Mouse (Mus musculus): ENCODE results near the gene Wdfy2. TPM values are rescaled to one million over a fixed set of nuclear protein-coding genes. Genes with fewer than 3 reads are reported as not detected.

Wdfy2 gene
- 3.1 and 3.3 TPM in 2 replicates for polyA plus RNA-seq (2012; rRNA removed)

DNA sequence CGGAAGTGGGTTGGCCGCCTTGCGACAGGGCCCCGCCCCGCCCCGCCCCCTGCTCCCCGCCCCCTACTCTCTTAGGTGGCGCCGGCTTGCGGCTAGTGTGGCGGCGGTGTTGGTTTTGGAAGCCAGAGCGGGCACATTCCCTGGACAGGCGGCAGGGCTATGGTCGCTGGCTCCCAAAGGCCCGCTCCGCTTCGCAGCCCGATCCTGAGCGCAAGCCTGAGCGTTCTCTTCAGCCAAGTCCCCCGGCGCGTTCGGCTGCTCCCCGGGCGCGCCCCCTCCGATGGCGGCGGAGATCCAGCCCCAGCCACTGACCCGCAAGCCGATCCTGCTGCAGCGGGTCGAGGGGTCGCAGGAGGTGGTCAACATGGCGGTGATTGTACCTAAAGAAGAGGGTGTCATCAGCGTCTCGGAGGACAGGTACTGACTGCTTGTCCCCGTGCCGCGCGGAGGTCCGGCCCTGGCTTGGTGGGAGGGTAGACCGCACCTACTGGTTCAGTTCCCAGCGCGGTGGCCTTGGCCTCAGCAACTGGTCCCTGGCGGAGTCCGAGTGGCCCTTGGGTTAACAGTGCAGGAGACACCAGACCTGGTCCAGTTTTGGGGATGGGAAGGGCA, at the start of gene Wdfy2:
Gene Wdfy2 (plus strand): TSS at position 38 of the 612 bp plus-strand sequence.

GRCm38 (mm10) chr14:62984410-62984809, 146.9 kb downstream of the Wdfy2 start, which contains the start of gene Defb48:
Defb48 (minus strand) TSS chr14:62984510.

DNA sequence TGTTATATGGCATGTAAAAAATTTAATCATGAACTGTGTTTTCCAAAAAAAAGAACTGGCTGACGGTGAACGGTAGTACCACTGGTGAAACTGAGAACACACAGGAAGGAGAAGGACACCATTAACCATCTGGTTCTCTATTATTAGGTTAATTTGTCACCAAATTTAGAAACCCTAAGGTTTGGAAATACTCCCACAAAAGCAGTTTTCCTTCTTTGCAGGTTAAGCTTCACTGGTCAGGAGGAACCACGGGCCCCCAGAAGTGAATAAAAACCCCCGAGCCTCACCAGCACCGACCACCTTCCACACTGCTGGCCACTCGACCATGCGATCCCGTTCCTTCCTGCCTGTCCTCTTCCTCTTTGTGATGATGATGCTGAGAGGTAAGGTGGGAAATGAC, 160.3 kb downstream of the Wdfy2 start, which contains the start of gene Defb47:
Gene Defb47 (plus strand): TSS at position 301 of the 400 bp plus-strand sequence.

Other genes starting within 250 kb of the Wdfy2 start
- not detected in 2 replicates for gene Serpine3, start 174.0 kb upstream of the Wdfy2 start, polyA plus RNA-seq (2012; rRNA removed)
- gene Ints6, start 76.5 kb upstream of the Wdfy2 start, polyA plus RNA-seq (2012; rRNA removed) = 6.3 and 7.3 TPM in 2 replicates
- not detected in 2 replicates for gene Defb48, start 146.8 kb downstream of the Wdfy2 start, polyA plus RNA-seq (2012; rRNA removed)
- gene Defb47, start 160.4 kb downstream of the Wdfy2 start, polyA plus RNA-seq (2012; rRNA removed) = not detected in 2 replicates
- gene Defb43, start 174.1 kb downstream of the Wdfy2 start, polyA plus RNA-seq (2012; rRNA removed) = not detected in 2 replicates
- gene Defb42, start 209.3 kb downstream of the Wdfy2 start, polyA plus RNA-seq (2012; rRNA removed) = not detected in 2 replicates
- not detected in 2 replicates for gene Defb30, start 212.3 kb downstream of the Wdfy2 start, polyA plus RNA-seq (2012; rRNA removed)